Mouse (Mus musculus) intestine, embryonic 16.5 days (tissue): ENCODE results near the gene Setd7. TPM values are rescaled to one million over a fixed set of nuclear protein-coding genes. Genes with fewer than 3 reads are reported as not detected.
A peak's percentile ranks its signal among the peaks of the same experiment; 100 is the strongest.

Experiments
- ATAC-seq: fragments of 200-750 bp; cut with Nextera tagmentation; 2 replicates; pipeline ENCODE4 v1.8.0; 2017; ENCODE audit warnings: moderate TSS enrichment, moderate library complexity
- H3K27ac ChIP-seq: fragments of 300-500 bp; sonication (generic); 2 replicates; pipeline ENCODE4 v1.5.1; 2014; ENCODE audit warnings: mild to moderate bottlenecking, low read length
- H3K27me3 ChIP-seq: fragments of 300-500 bp; sonication (generic); replicated peaks from 2 replicates; pipeline ENCODE4 v1.6.1; 2014; ENCODE audit warnings: low read length, control low read depth, mixed read lengths; ENCODE audit not compliant: control insufficient read depth, insufficient read depth
- H3K36me3 ChIP-seq: fragments of 300-500 bp; sonication (generic); 2 replicates; pipeline ENCODE4 v1.6.1; 2014; ENCODE audit warnings: low read length, control low read depth; ENCODE audit not compliant: control insufficient read depth, insufficient read depth
- H3K4me1 ChIP-seq: fragments of 300-500 bp; sonication (generic); 2 replicates; pipeline ENCODE4 v1.6.1; 2014; ENCODE audit warnings: low read length, control low read depth, mixed read lengths; ENCODE audit not compliant: control insufficient read depth, insufficient read depth
- H3K4me2 ChIP-seq: fragments of 300-500 bp; sonication (generic); 2 replicates; pipeline ENCODE4 v1.6.1; 2014; ENCODE audit warnings: low read depth, low read length, control low read depth
- H3K4me3 ChIP-seq: fragments of 300-500 bp; sonication (generic); 2 replicates; pipeline ENCODE4 v1.5.1; 2014; ENCODE audit warnings: mild to moderate bottlenecking, low read length
- H3K9ac ChIP-seq: fragments of 300-500 bp; sonication (generic); 2 replicates; pipeline ENCODE4 v1.6.1; 2014; ENCODE audit warnings: low read depth, low read length
- H3K9me3 ChIP-seq: fragments of 300-500 bp; sonication (generic); 2 replicates; pipeline ENCODE4 v1.6.1; 2016; ENCODE audit warnings: low read length, control low read depth; ENCODE audit not compliant: control insufficient read depth
- WGBS: fragments of 180-500 bp; shearing (Covaris S2); extraction: QIAGEN DNeasy Blood & Tissue Kit; methylation state at CpG from one replicate; pipeline ENCODE4 v1.1.7; 2014; 5-methylcytosine and 5-hydroxymethylcytosine counted together
- polyA plus RNA-seq: library from polyadenylated mRNA; unstranded; fragments of >200 nt; fragmentation: Nextera tagmentation; extraction: Ambion mirVana; gene quantifications from 2 replicates; pipeline ENCODE4 v1.2.1, GENCODE M21; 2015

The Setd7 gene
- polyA plus RNA-seq, 1 experiment from 2014 or later = 1.8 TPM

DNA sequence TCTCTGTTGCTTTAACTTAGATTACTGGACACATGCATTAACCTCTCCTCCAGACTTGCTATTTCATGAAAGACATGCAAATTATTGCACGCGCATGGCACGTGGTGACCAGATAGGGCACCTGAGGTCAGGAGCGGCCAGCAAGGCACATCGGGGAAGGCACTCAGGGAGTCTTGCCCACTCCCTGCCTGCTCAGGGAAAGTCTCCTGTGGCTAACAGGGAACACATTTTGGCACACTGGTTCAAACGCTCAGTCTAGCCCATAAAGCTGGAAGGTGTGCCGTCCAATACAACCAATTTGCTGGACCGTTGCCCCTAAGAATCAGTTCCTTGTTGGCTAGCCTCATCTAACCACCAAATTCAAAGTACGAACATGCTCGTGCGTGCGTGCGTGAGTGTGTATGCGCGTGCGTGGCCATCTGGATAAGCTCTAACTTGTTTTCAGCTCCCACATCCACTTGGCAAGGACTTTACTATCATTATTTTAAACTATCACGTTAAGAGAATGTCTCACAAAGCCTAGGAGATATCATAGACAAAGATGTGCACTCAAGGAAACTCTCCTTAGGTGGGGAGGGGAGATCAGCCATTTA is 11.6 kb downstream of the Setd7 start:
- no peak overlapping the region for H3K4me3 ChIP-seq
- WGBS = 88% methylated on average over 17 of the region's 17 CpGs
- ATAC-seq = no peak

DNA sequence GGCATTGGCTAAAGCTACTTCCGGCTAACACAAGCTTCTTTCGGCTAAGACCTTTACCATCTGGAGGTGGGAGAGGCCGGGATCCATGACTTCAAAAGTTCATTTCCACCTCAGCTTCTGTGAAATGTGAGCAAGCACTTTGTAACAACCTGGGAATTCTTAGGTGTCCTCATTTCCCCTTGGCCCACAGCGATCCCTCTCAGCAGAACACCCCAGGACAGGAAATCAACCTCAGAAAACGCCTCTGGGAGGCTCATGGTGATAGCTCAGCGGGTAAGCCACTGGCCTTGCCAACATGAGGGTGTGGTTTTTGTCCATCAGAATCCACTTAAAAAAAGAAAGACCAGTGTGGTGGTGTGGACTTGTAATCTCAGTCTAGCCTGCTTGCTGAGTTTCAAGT is 13.1 kb downstream of the Setd7 start:
- WGBS = 75% methylated on average over 6 of the region's 6 CpGs
- H3K4me3 ChIP-seq = no peak overlapping the region
- no peak overlapping the region for H3K27ac ChIP-seq

More for the DNA sequence above, 11.6 kb downstream of the Setd7 start:
- Histone ChIP-seq H3K9ac (no peak overlapping the region), H3K4me2 (no peak overlapping the region), H3K4me1 (peaks cover 18% of the 10 kb centered on the region), H3K27me3 (no peaks in the 10 kb centered on the region), H3K36me3 (no peaks in the 10 kb centered on the region), H3K27ac (no peak overlapping the region), H3K9me3 (no peaks in the 10 kb centered on the region)

DNA sequence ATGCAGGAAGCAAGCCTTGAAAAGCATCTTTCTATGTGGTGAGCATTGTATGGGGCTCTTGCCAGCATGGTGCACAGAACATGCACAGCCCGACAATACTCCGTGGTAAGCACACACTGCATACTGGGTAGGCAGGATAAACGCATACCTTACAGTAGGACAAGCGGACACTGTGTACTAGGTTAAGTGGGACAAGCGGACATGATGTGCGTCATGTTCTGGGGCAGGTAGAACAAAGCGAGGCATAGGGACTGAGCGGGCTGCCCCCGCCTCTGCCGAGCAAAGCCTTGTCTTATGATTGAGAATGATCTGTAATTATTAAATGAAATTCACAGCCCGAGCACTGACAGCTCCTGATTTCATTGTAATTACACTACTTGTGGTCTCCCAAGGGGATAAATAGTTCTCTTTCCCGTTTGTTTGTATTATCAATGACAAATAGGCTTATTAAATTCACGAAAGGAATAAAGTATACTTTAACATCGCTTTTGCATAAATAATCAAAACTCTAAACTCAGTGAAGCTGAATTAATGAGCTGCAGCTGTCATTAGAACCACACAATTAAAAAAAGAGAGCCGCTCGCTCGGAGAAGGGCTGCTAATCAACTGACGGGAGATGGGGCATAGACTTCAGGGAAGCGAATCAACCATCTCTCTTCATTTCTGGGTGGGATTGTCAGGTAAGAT is 16.1 kb downstream of the Setd7 start:
- H3K27ac ChIP-seq = no peak overlapping the region
- peaks cover 6% of the 10 kb centered on the region; the same call in 1 of the 2 replicates for H3K4me1 ChIP-seq
- H3K36me3 ChIP-seq = no peaks in the 10 kb centered on the region
- no peak overlapping the region for H3K4me3 ChIP-seq
- H3K4me2 ChIP-seq = no peak overlapping the region
- ATAC-seq = no peak
- no peaks in the 10 kb centered on the region for H3K27me3 ChIP-seq
- no peak overlapping the region for H3K9ac ChIP-seq
- 75% methylated on average over 19 of the region's 19 CpGs for WGBS
- no peaks in the 10 kb centered on the region for H3K9me3 ChIP-seq

More for the DNA sequence above, 13.1 kb downstream of the Setd7 start:
- Histone ChIP-seq H3K4me1 (peaks cover 12% of the 10 kb centered on the region), H3K36me3 (no peaks in the 10 kb centered on the region), H3K4me2 (no peak overlapping the region), H3K27me3 (no peaks in the 10 kb centered on the region), H3K9ac (no peak overlapping the region), H3K9me3 (no peaks in the 10 kb centered on the region)
- ATAC-seq = no peak; the same call in 1 of the 2 replicates

DNA sequence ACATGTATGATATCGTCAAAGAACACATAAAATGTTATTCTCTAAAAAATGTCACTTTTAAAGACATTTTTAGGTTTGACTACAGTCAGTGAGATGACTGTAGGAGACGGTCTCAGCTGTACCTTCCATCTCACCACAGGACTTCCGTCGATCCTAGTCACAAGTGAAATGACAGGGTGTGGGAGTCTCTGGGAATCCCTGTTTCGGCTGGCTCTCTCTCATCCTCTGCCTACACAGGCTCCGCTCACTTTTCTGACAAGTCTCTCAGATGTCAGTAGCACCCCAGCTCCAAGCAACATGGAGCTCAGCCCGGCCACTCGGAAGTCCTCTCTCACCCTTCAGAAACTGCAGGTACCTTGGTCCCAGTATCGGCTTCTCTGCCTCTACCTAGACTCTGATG is 20.0 kb downstream of the Setd7 start:
- 95% methylated on average over 9 of the region's 9 CpGs for WGBS
- Histone ChIP-seq H3K4me2 (no peak overlapping the region), H3K27me3 (no peaks in the 10 kb centered on the region), H3K27ac (no peak overlapping the region), H3K36me3 (no peaks in the 10 kb centered on the region), H3K9ac (no peak overlapping the region), H3K4me1 (no peaks in the 10 kb centered on the region), H3K4me3 (no peak overlapping the region), H3K9me3 (no peaks in the 10 kb centered on the region)
- no peak for ATAC-seq

DNA sequence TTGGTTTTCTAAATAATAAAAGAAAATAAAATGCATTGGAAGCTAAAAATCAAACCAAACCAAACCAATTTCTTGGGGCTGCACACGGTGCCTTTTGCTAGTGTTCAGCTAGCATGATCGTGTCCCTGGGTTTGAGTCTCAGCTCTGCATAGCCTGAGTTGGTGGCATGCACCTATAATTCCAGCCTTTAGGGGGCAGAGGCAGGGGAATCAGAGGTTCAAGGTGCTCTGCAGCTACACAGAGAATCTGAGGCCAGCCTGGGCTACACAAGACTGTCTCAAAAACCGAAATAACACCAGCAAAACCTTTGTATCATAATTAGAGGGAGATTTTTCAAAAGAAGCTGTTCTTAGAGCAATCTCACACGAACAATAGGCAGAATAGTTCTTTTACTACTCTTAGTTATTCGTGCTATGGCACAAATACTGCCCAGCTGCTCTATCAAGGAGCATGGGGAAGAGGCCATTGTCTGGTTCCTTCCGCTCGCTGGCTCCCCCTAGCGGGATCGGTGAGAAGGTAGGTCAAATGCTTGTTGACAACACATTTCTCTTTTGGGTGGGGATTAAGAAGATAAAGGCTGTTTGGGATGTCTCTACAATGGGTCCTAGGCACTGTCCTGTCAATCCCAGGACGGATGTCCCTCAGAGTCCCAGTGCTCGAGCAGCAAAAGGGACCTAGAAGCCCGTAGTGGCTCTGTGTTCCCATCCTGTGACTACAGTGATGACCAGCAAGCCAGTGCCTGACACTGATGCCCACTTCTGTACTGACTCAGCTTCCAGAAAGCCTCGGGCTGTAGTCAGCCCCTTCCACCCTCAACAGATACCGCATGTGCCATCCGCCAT is 20.9 kb downstream of the Setd7 start:
- H3K4me2 ChIP-seq = no peak overlapping the region
- peaks cover 4% of the 10 kb centered on the region; the same call in 1 of the 2 replicates for H3K36me3 ChIP-seq
- H3K4me1 ChIP-seq = no peaks in the 10 kb centered on the region
- 57% methylated on average over 15 of the region's 15 CpGs for WGBS
- no peak overlapping the region for H3K9ac ChIP-seq
- no peaks in the 10 kb centered on the region for H3K27me3 ChIP-seq
- no peaks in the 10 kb centered on the region for H3K9me3 ChIP-seq
- H3K27ac ChIP-seq = no peak overlapping the region
- peak; percentile 64 for ATAC-seq
- no peak overlapping the region for H3K4me3 ChIP-seq

DNA sequence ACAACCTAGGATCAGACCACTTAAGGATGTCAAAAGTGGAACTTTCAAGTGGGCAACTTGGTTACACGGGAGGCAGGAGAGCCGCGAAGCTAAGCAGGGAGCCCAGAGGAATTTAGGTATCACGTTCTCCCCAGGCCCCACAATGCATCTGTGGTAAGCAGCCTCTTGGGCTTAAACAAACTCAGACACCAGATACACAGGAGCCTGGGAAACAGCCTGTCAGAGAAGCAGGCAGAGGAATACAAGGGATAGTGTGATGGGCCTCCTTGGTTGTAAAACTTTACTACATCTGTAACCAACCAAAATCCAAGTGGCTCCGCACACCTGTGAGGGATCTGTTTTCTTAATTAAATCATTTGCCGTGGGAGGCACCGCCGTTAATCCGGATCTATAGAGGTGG is 26.7 kb downstream of the Setd7 start:
- H3K36me3 ChIP-seq = peaks cover 8% of the 10 kb centered on the region
- 73% methylated on average over 9 of the region's 9 CpGs for WGBS
- H3K4me1 ChIP-seq = peaks cover 21% of the 10 kb centered on the region
- no peak overlapping the region for H3K4me3 ChIP-seq
- no peak overlapping the region for H3K4me2 ChIP-seq
- H3K9ac ChIP-seq = no peak overlapping the region
- no peaks in the 10 kb centered on the region for H3K27me3 ChIP-seq
- ATAC-seq = no peak
- no peak overlapping the region for H3K27ac ChIP-seq
- no peaks in the 10 kb centered on the region for H3K9me3 ChIP-seq

DNA sequence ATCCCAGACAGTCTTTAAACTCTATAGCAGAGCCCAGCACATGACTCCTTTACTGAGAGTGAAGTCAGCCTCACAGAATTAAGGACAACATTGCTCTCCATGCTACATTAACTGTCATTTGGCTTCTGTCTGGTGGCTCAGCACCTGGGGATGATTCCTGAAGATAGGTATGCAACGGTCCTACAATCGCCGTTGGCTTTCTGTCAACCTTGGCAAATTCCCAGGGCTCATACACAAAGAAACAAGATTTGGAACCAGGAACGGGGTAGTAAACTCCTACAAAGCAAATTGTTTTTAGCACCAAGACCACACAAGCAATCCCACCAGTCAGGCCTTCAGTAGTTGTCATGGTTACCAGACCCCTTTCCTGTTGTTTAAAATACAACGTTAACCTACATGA is 27.1 kb downstream of the Setd7 start:
- Histone ChIP-seq H3K36me3 (peaks cover 9% of the 10 kb centered on the region), H3K27me3 (no peaks in the 10 kb centered on the region), H3K4me1 (peaks cover 21% of the 10 kb centered on the region), H3K9ac (no peak overlapping the region), H3K4me2 (no peak overlapping the region), H3K4me3 (no peak overlapping the region), H3K9me3 (no peaks in the 10 kb centered on the region), H3K27ac (no peak overlapping the region)
- WGBS = 73% methylated on average over 5 of the region's 5 CpGs
- no peak for ATAC-seq

DNA sequence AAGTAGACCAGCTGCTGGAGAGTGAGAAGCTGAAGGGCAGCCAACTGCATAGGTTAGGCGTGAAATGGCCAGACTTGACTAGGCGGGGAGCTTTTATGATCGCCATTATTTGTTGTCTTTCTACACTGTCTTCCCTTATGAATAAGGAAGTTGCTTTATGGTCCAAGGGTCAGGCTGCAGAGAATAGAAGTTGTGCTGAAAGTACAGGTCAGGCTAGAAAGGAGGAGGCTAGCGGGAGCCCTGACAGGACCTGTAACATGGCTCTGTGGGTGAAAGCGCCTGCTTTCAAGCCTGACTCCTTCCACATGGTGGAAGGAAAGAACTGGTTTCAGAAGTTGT is 28.4 kb downstream of the Setd7 start:
- H3K27me3 ChIP-seq = no peaks in the 10 kb centered on the region
- H3K9me3 ChIP-seq = no peaks in the 10 kb centered on the region
- ATAC-seq = peak; percentile 91
- no peak overlapping the region for H3K4me3 ChIP-seq
- peaks cover 21% of the 10 kb centered on the region for H3K4me1 ChIP-seq
- H3K36me3 ChIP-seq = peaks cover 12% of the 10 kb centered on the region
- H3K27ac ChIP-seq = peak overlapping the region; percentile 80
- H3K4me2 ChIP-seq = no peak overlapping the region
- H3K9ac ChIP-seq = peak overlapping the region; percentile 44; the same call in 1 of the 2 replicates
- WGBS = 35% methylated on average over 5 of the region's 5 CpGs

DNA sequence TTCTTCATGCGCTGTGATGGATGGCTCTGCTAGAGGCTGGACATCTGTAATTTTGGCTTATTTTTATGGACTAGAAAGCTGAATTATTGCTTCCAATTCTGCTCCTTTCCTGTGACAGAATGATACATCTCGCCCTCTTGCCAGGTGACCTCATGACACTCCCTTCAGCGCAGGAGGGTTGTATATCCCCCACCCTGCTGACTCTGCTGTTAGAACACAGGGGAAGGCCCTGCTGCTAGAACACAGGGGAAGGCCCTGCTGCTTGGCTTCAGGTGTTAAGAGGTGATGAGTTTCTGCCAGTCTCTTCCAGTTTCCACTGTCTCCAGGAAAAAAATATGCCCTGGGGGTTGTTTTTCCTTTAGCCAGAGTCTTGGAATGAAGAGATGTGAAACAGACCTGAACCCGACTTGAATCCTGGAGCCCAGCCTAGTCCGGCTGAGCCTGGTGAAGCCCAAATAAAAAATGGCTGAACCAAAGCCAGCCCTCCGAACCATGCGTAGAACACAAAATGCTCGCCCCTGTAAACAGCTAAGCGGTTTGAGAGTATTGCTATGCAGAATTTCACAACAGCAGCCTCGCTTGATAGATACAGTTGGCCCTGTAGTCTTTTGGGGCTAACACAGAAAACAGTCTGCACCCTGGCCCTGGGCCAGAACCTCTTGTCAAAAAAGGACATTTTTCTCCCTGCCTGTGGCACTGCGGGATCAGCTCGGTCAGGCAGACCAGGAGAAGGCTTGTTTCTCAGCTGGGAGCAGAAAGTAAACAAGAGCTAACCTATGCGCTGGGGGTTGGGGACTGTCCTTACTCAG is 29.0 kb downstream of the Setd7 start:
- 44% methylated on average over 13 of the region's 13 CpGs for WGBS

More for the DNA sequence above, 29.0 kb downstream of the Setd7 start:
- Histone ChIP-seq H3K4me1 (peaks cover 21% of the 10 kb centered on the region), H3K4me2 (no peak overlapping the region), H3K36me3 (peaks cover 12% of the 10 kb centered on the region), H3K4me3 (no peak overlapping the region), H3K9ac (0 out of 2 replicates have a peak overlapping the region, but pooled peaks have one; percentile 1), H3K27me3 (no peaks in the 10 kb centered on the region), H3K9me3 (no peaks in the 10 kb centered on the region), H3K27ac (peak overlapping the region; percentile 80)
- ATAC-seq = peak; percentile 26
